Mouse (Mus musculus): Measurements from ENCODE around the gene Mrpl47.
"Not testable (repeated sequence)": the region's sequence is repeated elsewhere in the genome, so short reads cannot be mapped to it uniquely, and the experiment has no call there.

The Mrpl47 gene

GRCm38 (mm10) chr3:32708052-32708367 lies 29.4 kb downstream of the Mrpl47 start:
- DNase-seq (ENCODE audit: low spot score), result no peak

- DNase-seq (ENCODE audit: low spot score), result not testable (repeated sequence)
These were observed 31.6 kb downstream of the Mrpl47 start, which contains the start of gene Actl6a for GRCm38 (mm10) chr3:32705647-32706348. TSS of gene Actl6a (plus strand) at chr3:32706298.

- DNase-seq (ENCODE audit: low spot score), result not testable (repeated sequence)
These were observed 32.8 kb downstream of the Mrpl47 start for GRCm38 (mm10) chr3:32704632-32705031.

- DNase-seq (ENCODE audit: low spot score), result not testable (repeated sequence)
These were observed 33.4 kb downstream of the Mrpl47 start for GRCm38 (mm10) chr3:32704021-32704420.

GRCm38 (mm10) chr3:32698228-32698863 lies 39.1 kb downstream of the Mrpl47 start:
- peak; percentile 93 for DNase-seq (ENCODE audit: low spot score)

- DNase-seq (ENCODE audit: low spot score), result no peak
These were observed 41.8 kb downstream of the Mrpl47 start for GRCm38 (mm10) chr3:32695583-32695980.

GRCm38 (mm10) chr3:32694737-32695582 lies 42.4 kb downstream of the Mrpl47 start:
- no peak for DNase-seq (ENCODE audit: low spot score)

GRCm38 (mm10) chr3:32694211-32694610 lies 43.2 kb downstream of the Mrpl47 start:
- peak; percentile 6 for DNase-seq (ENCODE audit: low spot score)

GRCm38 (mm10) chr3:32691841-32692240 lies 45.6 kb downstream of the Mrpl47 start:
- no peak for DNase-seq (ENCODE audit: low spot score)

GRCm38 (mm10) chr3:32690901-32691300 lies 46.5 kb downstream of the Mrpl47 start:
- DNase-seq (ENCODE audit: low spot score), result no peak

- DNase-seq (ENCODE audit: low spot score), result no peak
These were observed 47.4 kb downstream of the Mrpl47 start for GRCm38 (mm10) chr3:32690008-32690407.

GRCm38 (mm10) chr3:32689567-32689999 lies 47.8 kb downstream of the Mrpl47 start:
- no peak for DNase-seq (ENCODE audit: low spot score)

- DNase-seq (ENCODE audit: low spot score), result no peak
These were observed 50.2 kb downstream of the Mrpl47 start for GRCm38 (mm10) chr3:32687156-32687555.

GRCm38 (mm10) chr3:32686537-32686936 lies 50.9 kb downstream of the Mrpl47 start:
- no peak for DNase-seq (ENCODE audit: low spot score)

- no peak for DNase-seq (ENCODE audit: low spot score)
These were observed 52.8 kb downstream of the Mrpl47 start for GRCm38 (mm10) chr3:32684631-32685030.

- no peak for DNase-seq (ENCODE audit: low spot score)
These were observed 54.4 kb downstream of the Mrpl47 start for GRCm38 (mm10) chr3:32682910-32683531.

- no peak for DNase-seq (ENCODE audit: low spot score)
These were observed 61.0 kb downstream of the Mrpl47 start for GRCm38 (mm10) chr3:32676393-32676792.

Measured in embryo, embryonic 10.5 days (tissue).